Mouse (Mus musculus) spleen, adult 2 months (tissue): ENCODE measurements around the gene Nptx1.

Experiments
- CTCF ChIP-seq: fragments of 200-500 bp; IDR thresholded peaks from 2 replicates; pipeline ENCODE4 v1.5.1; 2011; ENCODE audit warnings: mild to moderate bottlenecking, inconsistent platforms; ENCODE audit not compliant: insufficient read depth, insufficient read length, insufficient replicate concordance; ENCODE audit errors: extremely low read depth
- POLR2A ChIP-seq: fragments of 200-500 bp; IDR thresholded peaks from 2 replicates; pipeline ENCODE4 v1.6.1; 2011; ENCODE audit warnings: low read depth, low read length, inconsistent platforms

GRCm38 (mm10) chr11:119539944-119540343 lies 7.6 kb downstream of the Nptx1 start:
- TF ChIP-seq POLR2A (no peak), CTCF (no peak)
